Mouse (Mus musculus): ENCODE results near the gene Dync1li2.

The Dync1li2 gene

GRCm38 (mm10) chr8:104442299-104443124, at the start of gene Dync1li2:
Gene Dync1li2, minus strand, starts transcription at chr8:104443047.
- peak; percentile 54 for DNase-seq (ENCODE audit: extremely low spot score, low read depth, low spot score)

GRCm38 (mm10) chr8:104479091-104479490, 36.2 kb upstream of the Dync1li2 start:
- no peak for DNase-seq (ENCODE audit: extremely low spot score, low read depth, low spot score)

GRCm38 (mm10) chr8:104472465-104472864, 29.6 kb upstream of the Dync1li2 start:
- no peak for DNase-seq (ENCODE audit: extremely low spot score, low read depth, low spot score)

- DNase-seq (ENCODE audit: extremely low spot score, low read depth, low spot score): no peak
Observed at GRCm38 (mm10) chr8:104467463-104467862, 24.6 kb upstream of the Dync1li2 start.

GRCm38 (mm10) chr8:104452177-104452576, 9.3 kb upstream of the Dync1li2 start:
- DNase-seq (ENCODE audit: extremely low spot score, low read depth, low spot score): no peak

- no peak for DNase-seq (ENCODE audit: extremely low spot score, low read depth, low spot score)
Observed at GRCm38 (mm10) chr8:104448796-104449195, 5.9 kb upstream of the Dync1li2 start.

GRCm38 (mm10) chr8:104446016-104446415, 3.2 kb upstream of the Dync1li2 start:
- DNase-seq (ENCODE audit: extremely low spot score, low read depth, low spot score): no peak

GRCm38 (mm10) chr8:104445248-104445647, 2.4 kb upstream of the Dync1li2 start:
- DNase-seq (ENCODE audit: extremely low spot score, low read depth, low spot score): no peak

- no peak for DNase-seq (ENCODE audit: extremely low spot score, low read depth, low spot score)
Observed at GRCm38 (mm10) chr8:104443125-104443679, 355 bp upstream of the Dync1li2 start.

- DNase-seq (ENCODE audit: extremely low spot score, low read depth, low spot score): no peak
Observed at GRCm38 (mm10) chr8:104441613-104442012, 1.2 kb downstream of the Dync1li2 start.

GRCm38 (mm10) chr8:104439461-104439860, 3.4 kb downstream of the Dync1li2 start:
- DNase-seq (ENCODE audit: extremely low spot score, low read depth, low spot score): no peak

- DNase-seq (ENCODE audit: extremely low spot score, low read depth, low spot score): no peak
Observed at GRCm38 (mm10) chr8:104437494-104438135, 5.2 kb downstream of the Dync1li2 start.

- no peak for DNase-seq (ENCODE audit: extremely low spot score, low read depth, low spot score)
Observed at GRCm38 (mm10) chr8:104436591-104436990, 6.3 kb downstream of the Dync1li2 start.

- DNase-seq (ENCODE audit: extremely low spot score, low read depth, low spot score): no peak
Observed at GRCm38 (mm10) chr8:104436038-104436437, 6.8 kb downstream of the Dync1li2 start.

- no peak for DNase-seq (ENCODE audit: extremely low spot score, low read depth, low spot score)
Observed at GRCm38 (mm10) chr8:104434826-104435354, 8.0 kb downstream of the Dync1li2 start.

GRCm38 (mm10) chr8:104434275-104434674, 8.6 kb downstream of the Dync1li2 start:
- DNase-seq (ENCODE audit: extremely low spot score, low read depth, low spot score): no peak

- DNase-seq (ENCODE audit: extremely low spot score, low read depth, low spot score): no peak
Observed at GRCm38 (mm10) chr8:104433191-104433842, 9.5 kb downstream of the Dync1li2 start.

GRCm38 (mm10) chr8:104432656-104433055, 10.2 kb downstream of the Dync1li2 start:
- no peak for DNase-seq (ENCODE audit: extremely low spot score, low read depth, low spot score)

GRCm38 (mm10) chr8:104430230-104430629, 12.6 kb downstream of the Dync1li2 start:
- no peak for DNase-seq (ENCODE audit: extremely low spot score, low read depth, low spot score)

GRCm38 (mm10) chr8:104427703-104428102, 15.1 kb downstream of the Dync1li2 start:
- DNase-seq (ENCODE audit: extremely low spot score, low read depth, low spot score): no peak

- no peak for DNase-seq (ENCODE audit: extremely low spot score, low read depth, low spot score)
Observed at GRCm38 (mm10) chr8:104422313-104422712, 20.5 kb downstream of the Dync1li2 start.
